Mouse (Mus musculus) embryo, embryonic 10.5 days (tissue): ENCODE measurements around the gene Prcp.

Source experiments
- DNase-seq: peaks from one replicate; pipeline ENCODE4 v3.0.0-alpha.2; 2015; ENCODE audit warnings: low spot score

Gene Prcp

GRCm38 (mm10) chr7:92874116-92874675 lies at the start of gene Prcp, which contains the start of gene Ddias:
Gene Prcp, plus strand, starts transcription at chr7:92874470.
Gene Ddias, minus strand, starts transcription at chr7:92874247.
- peak; percentile 96 for DNase-seq

GRCm38 (mm10) chr7:92826248-92826647 lies 48.0 kb upstream of the Prcp start:
- no peak for DNase-seq

- peak; percentile 5 for DNase-seq
These were observed 46.3 kb upstream of the Prcp start for GRCm38 (mm10) chr7:92827981-92828380.

- DNase-seq: no peak
These were observed 41.9 kb upstream of the Prcp start for GRCm38 (mm10) chr7:92832395-92832794.

GRCm38 (mm10) chr7:92834391-92834790 lies 39.9 kb upstream of the Prcp start:
- DNase-seq: no peak

GRCm38 (mm10) chr7:92836447-92836846 lies 37.8 kb upstream of the Prcp start:
- DNase-seq: no peak

GRCm38 (mm10) chr7:92837226-92837625 lies 37.0 kb upstream of the Prcp start:
- DNase-seq: no peak

GRCm38 (mm10) chr7:92837907-92838306 lies 36.4 kb upstream of the Prcp start:
- DNase-seq: no peak

GRCm38 (mm10) chr7:92842254-92842653 lies 32.0 kb upstream of the Prcp start:
- no peak for DNase-seq

- no peak for DNase-seq
These were observed 26.0 kb upstream of the Prcp start for GRCm38 (mm10) chr7:92848246-92848645.

GRCm38 (mm10) chr7:92866526-92866925 lies 7.7 kb upstream of the Prcp start:
- peak; percentile 81 for DNase-seq

- peak; percentile 34 for DNase-seq
These were observed 4.1 kb upstream of the Prcp start for GRCm38 (mm10) chr7:92870161-92870560.

GRCm38 (mm10) chr7:92871596-92871995 lies 2.7 kb upstream of the Prcp start:
- DNase-seq: no peak

- peak; percentile 95 for DNase-seq
These were observed 615 bp downstream of the Prcp start for GRCm38 (mm10) chr7:92874761-92875408.

GRCm38 (mm10) chr7:92876066-92876465 lies 1.8 kb downstream of the Prcp start:
- peak; percentile 24 for DNase-seq

- DNase-seq: peak; percentile 39
These were observed 2.3 kb downstream of the Prcp start for GRCm38 (mm10) chr7:92876538-92876937.

- DNase-seq: no peak
These were observed 4.5 kb downstream of the Prcp start for GRCm38 (mm10) chr7:92878575-92879285.

- no peak for DNase-seq
These were observed 9.8 kb downstream of the Prcp start for GRCm38 (mm10) chr7:92883850-92884716.

GRCm38 (mm10) chr7:92884998-92885660 lies 10.9 kb downstream of the Prcp start:
- no peak for DNase-seq

GRCm38 (mm10) chr7:92886801-92887200 lies 12.5 kb downstream of the Prcp start:
- DNase-seq: no peak

- no peak for DNase-seq
These were observed 13.0 kb downstream of the Prcp start for GRCm38 (mm10) chr7:92887230-92887629.

GRCm38 (mm10) chr7:92890211-92890610 lies 15.9 kb downstream of the Prcp start:
- peak; percentile 61 for DNase-seq
